Mouse (Mus musculus) midbrain, embryonic 10.5 days (tissue): Measurements from ENCODE around the gene Wdr64. TPM values are rescaled to one million over a fixed set of nuclear protein-coding genes. Genes with fewer than 3 reads are reported as not detected.

ENCODE experiments used
- DNase-seq: peaks from one replicate; pipeline ENCODE4 v3.0.0-alpha.2; 2017; ENCODE audit warnings: low spot score
- H3K27ac ChIP-seq: fragments of 300-500 bp; sonication (generic); replicated peaks from 2 replicates; pipeline ENCODE4 v1.5.1; 2016; ENCODE audit warnings: mild to moderate bottlenecking
- H3K27me3 ChIP-seq: fragments of 300-500 bp; sonication (generic); 2 replicates; pipeline ENCODE4 v1.6.1; 2016; ENCODE audit warnings: low read depth, mild to moderate bottlenecking; ENCODE audit not compliant: poor library complexity, severe bottlenecking
- H3K36me3 ChIP-seq: fragments of 300-500 bp; sonication (generic); 2 replicates; pipeline ENCODE4 v1.6.1; 2016; ENCODE audit warnings: mild to moderate bottlenecking, moderate library complexity
- H3K4me1 ChIP-seq: fragments of 300-500 bp; sonication (generic); 2 replicates; pipeline ENCODE4 v1.6.1; 2016
- H3K4me3 ChIP-seq: fragments of 300-500 bp; sonication (generic); 2 replicates; pipeline ENCODE4 v1.5.1; 2016; ENCODE audit warnings: mild to moderate bottlenecking, moderate library complexity
- H3K9me3 ChIP-seq: fragments of 300-500 bp; sonication (generic); replicated peaks from 2 replicates; pipeline ENCODE4 v1.6.1; 2016; ENCODE audit warnings: mild to moderate bottlenecking
- WGBS: fragments of 180-500 bp; shearing (Covaris S2); methylation state at CpG from one replicate; pipeline ENCODE4 v1.1.7; 2016; 5-methylcytosine and 5-hydroxymethylcytosine counted together
- polyA plus RNA-seq: library from polyadenylated mRNA; unstranded; fragments of >200 nt; fragmentation: Nextera tagmentation; extraction: Ambion mirVana; gene quantifications from 2 replicates; pipeline ENCODE4 v1.2.1, GENCODE M21; 2016

Gene Wdr64
- polyA plus RNA-seq, 1 experiment from 2014 or later: not detected

DNA sequence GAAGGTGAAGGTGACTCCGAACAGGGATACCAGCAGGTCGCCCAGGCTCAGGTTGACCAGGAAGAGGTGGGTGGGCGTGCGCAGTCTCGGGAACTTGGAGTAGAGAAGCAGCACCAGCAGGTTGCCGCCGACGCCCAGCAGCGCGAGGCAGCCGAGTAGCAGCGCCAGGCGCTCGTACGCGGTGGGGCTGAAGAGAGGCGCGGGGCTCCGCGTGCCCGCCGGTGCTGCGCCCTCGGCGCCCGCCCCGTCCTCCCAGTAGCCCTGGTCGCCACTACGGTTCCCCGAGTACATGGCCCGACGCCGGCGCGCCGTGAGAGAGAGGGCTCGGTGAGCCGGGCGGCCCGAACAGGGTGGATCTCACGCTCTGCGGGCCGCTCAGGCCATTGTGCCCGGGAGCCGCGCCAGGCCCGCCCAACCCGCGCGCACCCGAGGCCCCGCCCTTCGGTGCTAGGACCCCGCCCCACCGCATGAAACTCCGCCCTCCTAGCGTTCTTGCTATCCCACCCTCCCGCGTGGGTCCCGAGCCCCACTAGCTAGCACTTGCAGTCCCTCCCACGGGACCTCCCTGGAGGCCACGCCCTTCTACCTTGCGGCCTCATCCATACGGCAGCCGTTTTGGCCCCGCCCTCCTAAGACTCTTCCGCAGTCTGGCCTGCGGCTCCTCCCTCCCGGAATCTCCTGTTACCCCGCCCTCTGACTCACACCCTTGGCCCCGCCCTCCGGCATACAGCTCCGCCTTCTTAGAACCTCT, 6.0 kb upstream of the Wdr64 start, which contains the start of the genes Opn3 and Chml:
TSS of gene Opn3 (minus strand) at position 531 of the 751 bp plus-strand sequence.
TSS of gene Chml (minus strand) at position 656 of the 751 bp plus-strand sequence.
- peaks cover 12% of the 10 kb centered on the region for H3K36me3 ChIP-seq
- WGBS: under 1% methylated on average over 53 of the region's 73 CpGs
- peaks cover 29% of the 10 kb centered on the region for H3K4me1 ChIP-seq
- no peaks in the 10 kb centered on the region for H3K9me3 ChIP-seq
- peak within 1 kb of the TSS; percentile 98 for H3K27ac ChIP-seq
- peak within 1 kb of the TSS; percentile 81 for H3K4me3 ChIP-seq
- peak; percentile 98 for DNase-seq
- no peaks in the 10 kb centered on the region; the same call in 1 of the 2 replicates for H3K27me3 ChIP-seq

DNA sequence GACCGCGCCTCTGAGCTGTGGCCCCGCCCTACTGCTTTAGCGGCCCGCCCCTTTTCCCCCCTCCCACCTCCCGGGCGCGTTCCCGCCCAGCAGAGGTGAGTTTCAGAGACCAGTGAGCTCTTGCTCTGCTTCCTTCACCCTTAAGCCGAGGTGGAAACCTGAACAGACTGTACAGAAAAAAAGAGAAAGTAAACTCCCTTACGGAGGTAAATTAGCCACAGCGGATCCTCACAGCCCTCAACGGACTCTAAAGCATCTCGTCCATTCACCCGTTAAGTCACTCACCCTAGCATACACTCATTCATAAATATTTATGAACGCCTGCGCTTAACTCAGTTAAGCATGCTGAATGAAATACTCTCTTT, 5.4 kb upstream of the Wdr64 start:
- peaks cover 29% of the 10 kb centered on the region for H3K4me1 ChIP-seq
- peaks cover 6% of the 10 kb centered on the region for H3K36me3 ChIP-seq
- peak overlapping the region; percentile 81 for H3K4me3 ChIP-seq
- no peaks in the 10 kb centered on the region; the same call in 1 of the 2 replicates for H3K27me3 ChIP-seq
- no peaks in the 10 kb centered on the region for H3K9me3 ChIP-seq
- peak overlapping the region; percentile 98 for H3K27ac ChIP-seq
- no peak for DNase-seq
- under 1% methylated on average over 17 of the region's 17 CpGs for WGBS

DNA sequence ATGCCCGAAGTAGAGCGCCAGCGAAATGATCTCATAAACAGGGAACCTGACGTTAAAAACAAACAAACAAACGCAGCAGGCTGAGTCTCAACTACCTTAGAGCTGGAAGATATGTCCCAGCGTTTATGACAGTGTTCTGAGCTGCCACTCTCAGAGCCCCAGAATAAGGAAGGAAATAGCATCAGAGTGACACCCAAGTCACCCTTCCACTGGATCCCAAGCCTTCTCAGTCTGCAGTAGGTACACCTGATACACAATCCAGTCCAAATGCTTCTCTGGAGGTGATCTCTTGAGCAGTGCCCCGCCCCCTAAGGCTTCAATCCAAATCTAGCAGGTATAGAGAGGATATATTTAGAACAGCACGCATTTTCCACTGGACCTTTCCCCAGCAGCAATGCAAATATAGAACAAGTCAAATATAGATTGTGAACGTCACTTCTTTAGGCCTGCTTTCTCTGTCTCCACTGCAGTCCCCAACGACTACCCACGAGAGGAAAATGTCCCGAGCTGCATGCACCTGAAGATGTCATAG, 4.9 kb upstream of the Wdr64 start:
- Histone ChIP-seq H3K9me3 (no peaks in the 10 kb centered on the region), H3K4me3 (peak overlapping the region; percentile 81), H3K27me3 (no peaks in the 10 kb centered on the region; the same call in 1 of the 2 replicates), H3K36me3 (peaks cover under 1% of the 10 kb centered on the region; the same call in 1 of the 2 replicates), H3K4me1 (peaks cover 29% of the 10 kb centered on the region), H3K27ac (no peak overlapping the region)
- no peak for DNase-seq
- WGBS: 50% methylated on average over 12 of the region's 12 CpGs

DNA sequence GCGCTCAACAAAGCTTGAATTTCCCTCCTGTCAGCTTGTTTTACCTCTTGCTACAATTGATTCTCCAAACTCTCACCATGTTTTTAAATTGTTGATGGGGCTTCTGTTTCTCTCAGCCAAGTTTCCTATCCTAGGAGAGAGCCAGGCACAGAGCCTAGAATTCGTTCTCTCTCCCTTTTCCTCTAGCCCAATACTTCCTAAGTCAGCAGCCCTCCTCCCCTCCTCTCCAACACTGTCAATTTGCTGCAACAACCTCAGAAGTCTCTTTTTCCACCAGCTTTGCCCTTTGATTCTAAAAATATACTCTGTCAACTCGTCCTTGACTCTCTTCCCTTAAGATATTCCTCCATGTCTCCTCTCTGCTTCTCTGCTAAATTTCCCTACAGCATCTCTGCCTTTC, 982 bp downstream of the Wdr64 start:
- DNase-seq: no peak
- H3K4me1 ChIP-seq: no peaks in the 10 kb centered on the region
- no peak overlapping the region for H3K4me3 ChIP-seq
- no peaks in the 10 kb centered on the region for H3K36me3 ChIP-seq
- WGBS: 72% methylated on average over 3 of the region's 3 CpGs
- no peaks in the 10 kb centered on the region for H3K9me3 ChIP-seq
- H3K27me3 ChIP-seq: no peaks in the 10 kb centered on the region
- no peak overlapping the region for H3K27ac ChIP-seq

DNA sequence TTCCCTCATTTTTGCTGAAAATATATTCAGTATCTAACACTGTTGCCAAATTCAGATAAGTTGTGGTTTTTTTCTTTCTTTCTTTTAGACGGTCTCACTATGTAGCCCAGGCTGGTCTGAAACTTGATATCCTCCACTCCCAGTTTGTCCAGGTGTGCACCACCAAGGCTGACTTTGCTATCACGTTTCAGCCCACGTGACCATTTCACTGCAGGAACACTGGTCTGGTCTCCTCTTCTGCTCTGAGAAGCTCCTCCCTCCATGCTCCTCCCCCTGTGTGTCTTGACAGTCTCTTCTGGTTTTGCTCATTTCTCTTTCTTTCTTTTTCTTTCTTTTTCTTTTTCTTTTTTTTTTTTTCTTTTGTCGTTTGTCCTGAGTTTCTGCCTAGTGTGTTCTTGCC, 1.4 kb downstream of the Wdr64 start:
- H3K27me3 ChIP-seq: no peaks in the 10 kb centered on the region
- H3K27ac ChIP-seq: no peak overlapping the region
- WGBS: 35% methylated on average over 4 of the region's 4 CpGs
- no peak overlapping the region for H3K4me3 ChIP-seq
- H3K36me3 ChIP-seq: no peaks in the 10 kb centered on the region
- H3K9me3 ChIP-seq: no peaks in the 10 kb centered on the region
- no peak for DNase-seq
- no peaks in the 10 kb centered on the region for H3K4me1 ChIP-seq

DNA sequence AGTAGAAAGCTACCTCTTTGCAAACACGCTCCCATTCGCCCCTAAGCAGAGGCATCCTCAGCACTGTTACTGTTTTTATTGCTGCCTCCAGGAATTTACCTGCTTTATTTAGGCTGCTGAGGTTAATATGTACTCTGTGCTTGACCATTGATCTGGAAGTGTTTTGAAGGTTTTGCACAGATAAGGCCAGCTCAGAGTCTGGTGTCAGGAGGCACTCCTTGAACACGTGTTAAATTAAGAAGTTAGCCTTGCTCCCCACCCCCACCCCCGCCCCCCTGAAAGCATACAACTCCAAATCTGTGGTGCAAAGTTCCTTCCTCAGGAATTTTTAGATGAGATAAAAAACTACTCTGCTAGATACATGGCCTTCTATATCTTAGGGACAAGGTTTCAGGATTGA, 2.8 kb downstream of the Wdr64 start:
- no peaks in the 10 kb centered on the region for H3K4me1 ChIP-seq
- H3K9me3 ChIP-seq: no peaks in the 10 kb centered on the region
- 86% methylated on average over 4 of the region's 4 CpGs for WGBS
- no peak for DNase-seq
- no peak overlapping the region for H3K4me3 ChIP-seq
- H3K27ac ChIP-seq: no peak overlapping the region
- no peaks in the 10 kb centered on the region for H3K36me3 ChIP-seq
- H3K27me3 ChIP-seq: no peaks in the 10 kb centered on the region

DNA sequence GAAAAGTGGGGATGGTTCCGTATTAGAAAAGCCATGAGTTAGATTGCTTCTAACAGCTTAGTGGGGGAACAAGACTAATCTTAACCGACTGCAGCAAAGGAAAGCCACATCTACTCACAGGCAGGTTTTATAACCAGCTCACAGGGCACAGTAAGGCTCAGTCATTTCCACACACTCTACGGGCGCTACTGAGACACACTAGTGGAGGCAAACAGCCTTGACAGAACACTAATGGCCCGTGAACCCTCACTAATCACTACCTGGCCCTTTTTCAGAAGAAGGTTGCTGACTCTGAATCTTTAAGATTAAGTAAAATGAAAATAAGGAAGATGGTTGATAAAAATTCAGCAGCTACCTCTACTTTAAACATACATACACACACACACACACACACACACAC, 9.2 kb downstream of the Wdr64 start:
- 81% methylated on average over 5 of the region's 5 CpGs for WGBS

DNA sequence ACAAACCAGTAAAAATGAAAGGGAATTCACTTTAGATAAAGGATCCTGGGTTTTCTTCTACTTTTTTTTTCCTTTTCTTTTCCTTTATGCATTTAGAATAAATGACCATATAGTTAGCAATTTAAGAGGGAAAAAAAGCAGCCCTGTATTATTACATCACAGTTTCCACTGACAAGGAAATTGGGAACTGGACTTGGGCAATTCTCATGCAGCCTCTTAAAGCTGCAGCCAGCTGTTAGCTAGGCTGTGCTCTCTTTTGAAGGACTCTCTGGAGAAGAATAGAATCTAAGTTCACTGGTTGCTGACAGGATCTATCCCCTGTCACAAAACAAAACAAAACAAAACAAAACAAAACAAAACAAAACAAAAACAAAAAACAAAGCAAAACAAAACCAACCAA, 9.6 kb downstream of the Wdr64 start:
- no peaks in the 10 kb centered on the region for H3K27me3 ChIP-seq
- no peaks in the 10 kb centered on the region for H3K4me1 ChIP-seq
- no peak overlapping the region for H3K27ac ChIP-seq
- H3K9me3 ChIP-seq: no peaks in the 10 kb centered on the region
- no peak overlapping the region for H3K4me3 ChIP-seq
- no peaks in the 10 kb centered on the region for H3K36me3 ChIP-seq
- no peak for DNase-seq

More for the DNA sequence above, 9.2 kb downstream of the Wdr64 start:
- H3K27ac ChIP-seq: no peak overlapping the region
- no peaks in the 10 kb centered on the region for H3K27me3 ChIP-seq
- H3K4me3 ChIP-seq: no peak overlapping the region
- DNase-seq: no peak
- H3K36me3 ChIP-seq: no peaks in the 10 kb centered on the region
- no peaks in the 10 kb centered on the region for H3K4me1 ChIP-seq
- H3K9me3 ChIP-seq: no peaks in the 10 kb centered on the region

DNA sequence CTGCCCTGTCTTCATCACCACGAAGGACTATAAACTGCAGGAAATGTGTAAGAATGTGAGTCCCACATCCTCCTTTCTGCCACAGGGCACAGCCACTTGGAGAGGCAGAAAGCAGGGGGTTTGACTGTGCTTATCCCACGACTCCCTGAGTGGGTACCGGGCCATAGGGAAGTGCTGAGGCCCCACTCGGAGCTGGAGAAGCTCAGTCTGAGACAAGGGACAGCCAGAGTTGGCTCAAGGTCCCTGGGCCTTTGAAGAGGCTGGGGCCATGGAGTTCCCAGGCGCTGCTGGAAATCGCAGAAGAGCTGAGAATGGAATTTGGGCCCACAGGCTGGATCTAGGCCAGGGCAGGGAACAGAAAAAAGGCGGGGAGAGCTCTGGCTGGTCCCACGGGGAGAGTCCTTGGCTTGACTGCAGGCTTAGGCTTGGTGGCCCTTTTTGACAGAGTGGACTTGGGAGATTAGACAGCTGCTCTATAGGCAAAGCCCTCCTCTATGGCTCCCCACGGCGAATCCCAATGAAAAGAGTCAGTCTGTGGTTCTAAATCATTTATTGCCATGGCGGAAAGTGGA, 14.0 kb downstream of the Wdr64 start:
- DNase-seq: no peak
- Histone ChIP-seq H3K4me1 (no peaks in the 10 kb centered on the region), H3K4me3 (no peak overlapping the region), H3K27me3 (no peaks in the 10 kb centered on the region), H3K36me3 (no peaks in the 10 kb centered on the region), H3K9me3 (no peaks in the 10 kb centered on the region), H3K27ac (no peak overlapping the region)
- WGBS: 82% methylated on average over 11 of the region's 11 CpGs

DNA sequence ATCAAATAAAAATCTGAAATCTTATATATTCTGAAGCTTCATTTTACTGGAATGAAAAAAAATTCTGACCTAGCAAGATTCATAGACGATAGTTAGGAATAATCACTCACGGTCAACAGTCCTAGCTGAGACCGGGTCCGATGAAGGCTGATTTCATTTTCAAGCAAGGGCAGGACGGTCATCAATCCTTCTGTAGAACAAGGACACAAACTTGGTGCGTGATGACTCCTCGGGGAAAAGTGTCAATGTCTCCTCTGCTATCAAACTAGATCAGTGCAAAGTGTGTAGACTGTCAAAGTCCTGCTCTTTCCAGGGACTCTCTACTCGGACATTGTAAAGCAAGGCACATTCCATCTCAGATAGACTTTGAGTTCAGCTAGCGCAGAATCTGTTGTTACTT, 18.4 kb downstream of the Wdr64 start:
- Histone ChIP-seq H3K27ac (no peak overlapping the region), H3K9me3 (no peaks in the 10 kb centered on the region), H3K4me3 (no peak overlapping the region), H3K27me3 (no peaks in the 10 kb centered on the region), H3K4me1 (no peaks in the 10 kb centered on the region), H3K36me3 (no peaks in the 10 kb centered on the region)
- no peak for DNase-seq
- WGBS: 93% methylated on average over 9 of the region's 9 CpGs

DNA sequence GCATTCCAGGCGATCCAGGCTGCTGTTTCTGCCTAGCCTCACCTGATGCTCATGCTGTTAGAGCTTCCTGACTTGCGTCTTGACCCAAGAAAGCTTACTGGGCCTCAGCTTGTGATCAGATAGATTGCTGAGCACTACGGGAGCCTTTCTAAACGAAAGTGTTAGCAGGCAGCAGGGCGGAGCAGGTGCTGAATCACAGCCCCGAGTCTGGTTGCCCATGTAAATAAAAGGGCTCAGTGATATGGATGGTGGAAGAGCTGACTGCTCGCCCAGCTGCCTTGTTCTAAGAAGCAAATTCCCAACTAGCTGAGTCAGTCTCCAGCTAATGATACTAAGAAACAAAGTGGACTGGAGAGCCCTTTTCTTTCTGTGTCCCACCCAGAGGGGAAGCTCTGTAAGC, 27.4 kb downstream of the Wdr64 start:
- H3K4me1 ChIP-seq: peaks cover 17% of the 10 kb centered on the region
- no peaks in the 10 kb centered on the region for H3K9me3 ChIP-seq
- H3K27me3 ChIP-seq: no peaks in the 10 kb centered on the region
- DNase-seq: no peak
- H3K4me3 ChIP-seq: no peak overlapping the region
- WGBS: 53% methylated on average over 7 of the region's 7 CpGs
- no peak overlapping the region; the same call in 1 of the 2 replicates for H3K27ac ChIP-seq
- no peaks in the 10 kb centered on the region for H3K36me3 ChIP-seq

DNA sequence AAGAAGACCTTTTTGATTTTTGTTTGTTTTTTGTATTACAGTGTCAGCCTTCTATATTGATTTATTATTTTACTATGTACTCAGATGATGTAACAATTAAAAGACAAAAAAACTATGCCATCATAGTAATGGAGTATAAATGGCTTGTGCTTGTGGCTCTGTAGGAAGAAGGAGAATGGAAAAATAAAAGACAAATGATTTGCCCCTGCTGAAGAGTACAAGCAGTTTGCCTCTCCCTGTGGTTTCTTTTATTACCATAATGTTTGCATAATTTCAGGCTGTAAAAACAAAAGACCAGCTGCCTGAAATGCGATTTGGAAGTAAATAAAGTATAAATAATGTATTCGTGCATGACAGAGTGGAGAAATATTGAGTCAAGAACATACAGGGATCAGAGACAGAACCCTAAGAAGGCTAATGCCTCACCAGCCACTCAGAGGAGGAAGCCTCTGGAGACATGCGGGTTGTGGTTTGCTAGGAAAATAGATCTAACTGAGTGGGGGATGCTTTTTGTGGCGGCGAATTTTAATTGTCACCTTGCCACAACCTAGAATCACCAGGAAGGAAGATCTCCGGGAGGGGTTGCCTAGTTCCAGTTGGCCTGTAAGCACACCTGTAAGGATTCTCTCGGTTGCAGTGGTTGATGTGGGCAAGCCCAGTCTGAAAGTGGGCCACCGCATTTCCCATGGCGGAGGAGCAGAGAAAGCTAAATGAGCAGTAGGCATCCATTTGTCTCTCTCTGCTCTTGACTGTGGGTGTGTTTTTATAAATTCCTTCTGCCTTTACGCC, 56.4 kb downstream of the Wdr64 start:
- Histone ChIP-seq H3K4me3 (no peak overlapping the region), H3K27me3 (no peaks in the 10 kb centered on the region), H3K9me3 (no peaks in the 10 kb centered on the region), H3K36me3 (no peaks in the 10 kb centered on the region), H3K27ac (no peak overlapping the region), H3K4me1 (no peaks in the 10 kb centered on the region)
- WGBS: 80% methylated on average over 10 of the region's 10 CpGs
- DNase-seq: no peak
